Mouse (Mus musculus): ENCODE data around the gene Col9a3. TPM values are rescaled to one million over a fixed set of nuclear protein-coding genes. Genes with fewer than 3 reads are reported as not detected.

The Col9a3 gene
- polyA plus RNA-seq, 1 experiment from 2014 or later: 1.2 TPM

DNA sequence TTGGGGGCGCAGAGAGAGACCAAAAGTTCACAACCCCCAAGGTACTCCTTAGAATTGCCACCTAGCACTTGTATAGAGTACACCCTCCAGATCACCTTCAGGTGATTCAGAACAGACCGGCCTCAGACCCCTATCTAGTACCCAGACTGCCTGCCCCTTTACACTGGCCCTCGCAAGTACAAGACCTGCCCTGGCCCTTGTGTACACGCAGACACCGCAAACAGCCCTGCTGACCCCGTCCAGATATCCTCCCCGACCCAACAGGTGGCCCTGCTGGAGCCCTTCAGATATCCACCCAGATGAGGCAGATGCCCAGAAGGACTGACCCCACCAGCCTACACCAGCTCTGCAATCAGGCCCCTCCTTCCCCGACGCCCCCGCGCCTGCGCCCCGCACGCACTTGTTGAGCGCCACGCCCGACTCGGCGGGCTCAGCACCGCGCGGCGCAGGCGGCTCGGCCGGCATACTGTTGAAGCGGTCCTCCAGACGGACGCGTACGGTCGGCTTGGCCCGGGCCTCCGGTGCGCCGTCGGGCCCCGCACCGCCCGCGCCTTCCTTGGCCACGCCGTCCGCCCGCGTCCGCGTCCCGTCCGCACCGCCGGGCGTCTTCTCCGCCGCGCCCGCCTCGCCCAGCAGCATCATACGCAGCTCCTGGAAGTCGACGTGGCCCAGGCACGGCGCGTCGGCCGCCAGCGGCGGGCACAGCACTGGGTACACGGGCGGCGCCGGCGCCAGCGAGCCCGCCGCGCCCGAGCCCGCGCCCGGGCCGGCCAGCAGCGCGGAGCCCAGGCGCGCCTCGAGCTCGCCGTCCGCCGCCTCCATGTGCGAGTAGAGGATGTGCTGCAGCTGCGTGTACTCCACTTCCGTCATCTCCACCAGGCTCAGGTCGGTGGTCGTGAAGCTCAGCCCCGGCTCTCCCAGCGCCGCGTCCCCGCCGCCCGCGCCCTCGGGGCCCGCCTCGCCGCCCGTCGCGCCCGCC lies 44.3 kb downstream of the Col9a3 start:
- DNase-seq (ENCODE audit: low spot score): no peak

DNA sequence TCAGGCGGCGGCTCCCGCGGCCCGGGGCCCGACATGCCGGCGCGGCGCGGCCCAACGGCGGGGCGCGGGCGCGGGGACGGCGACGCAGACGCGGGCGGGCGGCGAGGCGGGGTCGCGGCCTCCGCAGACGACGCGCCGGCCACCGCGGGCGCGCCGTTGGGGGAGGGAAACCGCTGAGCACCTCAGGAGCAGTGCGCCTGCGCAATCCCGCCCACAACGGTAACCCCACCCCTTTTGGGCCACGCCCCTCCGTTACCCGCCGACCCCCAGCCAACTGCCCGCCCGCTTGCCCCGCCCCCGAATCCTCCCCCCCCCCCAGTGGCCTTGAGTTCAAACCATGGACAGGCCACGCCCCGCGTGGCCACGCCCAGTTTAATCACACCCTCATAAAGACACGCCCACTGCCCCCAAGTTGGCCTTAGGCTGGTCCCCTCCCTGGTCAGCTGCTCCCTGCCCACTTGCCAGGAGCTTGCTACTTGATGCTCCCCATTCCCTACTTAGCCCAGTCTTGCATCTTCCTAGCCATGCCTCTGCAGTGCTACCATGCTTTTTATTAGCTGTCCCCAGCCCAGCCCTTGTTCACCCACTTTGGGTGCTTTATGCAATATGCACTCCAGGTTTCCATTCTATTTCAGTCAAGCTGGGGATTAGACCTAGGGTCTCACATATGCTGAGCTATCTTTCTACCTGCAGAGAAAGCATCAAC lies 45.1 kb downstream of the Col9a3 start, which contains the start of gene Tcfl5:
Gene Tcfl5 (minus strand): TSS at position 154 of the 706 bp plus-strand sequence.
- DNase-seq (ENCODE audit: low spot score): no peak

DNA sequence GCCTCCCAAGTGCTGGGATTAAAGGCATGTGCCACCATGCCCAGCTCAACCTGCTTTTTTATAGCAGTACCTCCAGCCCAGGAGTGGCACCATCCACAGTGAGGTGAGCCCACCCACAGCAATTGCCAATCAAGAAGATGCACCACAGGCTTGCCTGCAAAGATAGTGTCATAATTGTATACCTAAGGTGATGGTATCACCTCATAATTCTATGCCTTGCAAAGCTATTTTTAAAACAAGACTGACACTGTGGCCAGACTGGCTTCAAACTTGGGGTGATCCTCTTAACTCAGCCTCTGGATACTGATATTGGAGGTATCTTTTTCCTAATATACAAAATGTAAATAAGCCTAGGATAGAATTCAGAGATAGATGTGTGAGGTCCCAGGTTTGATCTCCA lies 46.0 kb downstream of the Col9a3 start:
- no peak for DNase-seq (ENCODE audit: low spot score)

DNA sequence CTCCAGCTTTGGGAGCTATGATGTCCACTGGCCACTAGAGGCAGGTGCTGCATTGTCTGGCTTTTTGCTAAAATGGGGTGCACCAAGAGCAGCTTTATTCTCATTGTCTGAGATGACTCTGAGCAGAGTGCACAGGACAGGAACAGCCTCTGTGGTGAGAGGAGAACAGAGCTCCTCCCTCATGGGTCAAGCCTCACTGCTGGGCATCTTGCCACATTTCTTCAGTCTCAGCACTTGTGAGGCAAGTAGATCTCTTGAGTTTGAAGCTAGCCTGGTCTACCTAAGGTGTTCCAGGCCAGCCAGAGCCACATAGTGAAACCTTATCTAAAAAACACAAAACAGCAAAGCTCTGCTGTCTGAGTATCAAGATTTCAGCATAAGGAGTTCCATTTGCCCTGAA lies 49.3 kb downstream of the Col9a3 start:
- no peak for DNase-seq (ENCODE audit: low spot score)

DNA sequence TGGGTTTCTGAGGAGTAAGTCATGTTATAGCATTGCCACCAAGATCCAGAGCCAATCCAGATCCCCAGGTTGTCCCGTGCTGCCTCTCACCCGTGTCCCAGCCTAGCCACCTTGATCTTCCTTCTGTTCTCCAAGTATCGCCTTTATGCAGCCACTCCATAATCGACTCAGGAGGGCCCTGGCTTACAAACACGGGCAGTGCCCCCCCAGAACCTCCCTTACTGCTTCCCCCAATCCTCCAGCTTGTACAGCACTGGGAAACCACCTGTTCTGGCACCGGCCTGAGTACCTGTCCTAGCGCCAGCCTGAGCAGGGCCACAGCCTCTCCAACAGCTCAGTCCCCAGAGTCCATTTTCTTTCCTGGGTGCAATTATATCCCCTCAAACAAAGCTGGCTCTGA lies 57.1 kb downstream of the Col9a3 start:
- DNase-seq (ENCODE audit: low spot score): no peak

DNA sequence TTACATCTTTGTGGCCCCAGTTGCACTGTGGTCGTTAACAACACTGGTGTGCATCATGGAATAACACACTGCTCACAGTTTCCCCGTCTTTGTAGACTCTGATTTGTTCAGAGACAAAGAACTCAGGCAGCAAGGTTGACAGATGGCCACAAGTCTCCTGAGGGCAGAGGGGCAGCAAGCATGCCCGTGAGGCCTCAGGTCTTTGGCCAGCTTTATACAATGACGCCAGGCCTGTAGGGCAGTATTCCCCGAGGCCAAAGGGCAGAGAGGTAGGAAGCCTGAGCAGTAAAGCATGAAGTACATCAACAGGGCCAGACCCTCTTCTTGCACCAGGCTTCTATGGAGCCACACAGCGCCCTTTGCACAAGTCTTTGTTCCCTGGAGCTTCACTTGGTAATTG lies 57.6 kb downstream of the Col9a3 start:
- DNase-seq (ENCODE audit: low spot score): no peak

DNA sequence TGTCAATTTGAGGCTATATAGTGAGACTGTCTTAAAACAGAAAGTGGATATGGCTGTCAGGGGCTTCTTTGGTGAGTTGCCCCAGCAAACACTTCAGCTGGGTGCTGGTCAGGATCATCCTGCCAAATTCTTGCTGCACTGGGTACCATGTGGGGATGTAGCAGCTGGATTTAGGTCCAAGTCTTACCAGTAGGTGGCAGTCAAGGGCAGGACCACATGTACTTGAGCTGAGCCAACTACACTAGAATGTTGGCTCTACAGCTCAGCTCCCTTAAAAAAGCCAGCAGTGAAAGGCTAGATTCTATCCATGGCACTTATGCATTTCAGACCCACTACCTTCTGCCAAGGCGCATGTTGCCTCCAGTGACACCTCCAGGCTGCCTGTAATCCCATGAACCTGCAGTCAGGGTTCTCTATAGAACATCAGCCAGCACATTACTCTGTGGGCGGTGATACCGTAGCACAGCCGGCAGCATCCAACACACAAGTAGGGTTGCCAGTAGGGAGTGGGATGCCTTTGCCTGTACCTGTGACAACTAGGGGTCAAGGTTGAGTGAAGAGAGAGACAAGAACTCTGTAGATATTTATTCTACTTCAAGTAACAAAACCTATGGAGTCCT lies 59.9 kb downstream of the Col9a3 start:
- peak; percentile 70 for DNase-seq (ENCODE audit: low spot score)

DNA sequence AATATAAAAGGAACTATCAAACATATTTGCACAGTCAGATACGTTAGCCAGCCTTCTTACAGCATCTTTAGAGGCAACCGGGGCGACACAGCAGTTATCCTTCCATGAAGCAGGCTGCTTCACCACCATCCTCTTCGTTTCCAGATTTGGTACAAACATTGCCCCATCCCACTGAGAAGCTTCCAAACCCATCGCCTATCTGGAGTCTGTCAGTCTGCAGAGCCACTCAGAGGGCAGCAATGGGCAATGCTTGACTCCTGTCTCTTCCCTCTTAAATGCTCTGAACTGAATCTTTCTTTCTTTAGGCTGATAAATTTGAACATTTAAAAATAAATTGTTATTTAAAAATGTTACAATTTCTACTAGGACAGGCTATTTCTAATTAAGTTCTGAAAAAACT lies 60.8 kb downstream of the Col9a3 start:
- DNase-seq (ENCODE audit: low spot score): no peak

DNA sequence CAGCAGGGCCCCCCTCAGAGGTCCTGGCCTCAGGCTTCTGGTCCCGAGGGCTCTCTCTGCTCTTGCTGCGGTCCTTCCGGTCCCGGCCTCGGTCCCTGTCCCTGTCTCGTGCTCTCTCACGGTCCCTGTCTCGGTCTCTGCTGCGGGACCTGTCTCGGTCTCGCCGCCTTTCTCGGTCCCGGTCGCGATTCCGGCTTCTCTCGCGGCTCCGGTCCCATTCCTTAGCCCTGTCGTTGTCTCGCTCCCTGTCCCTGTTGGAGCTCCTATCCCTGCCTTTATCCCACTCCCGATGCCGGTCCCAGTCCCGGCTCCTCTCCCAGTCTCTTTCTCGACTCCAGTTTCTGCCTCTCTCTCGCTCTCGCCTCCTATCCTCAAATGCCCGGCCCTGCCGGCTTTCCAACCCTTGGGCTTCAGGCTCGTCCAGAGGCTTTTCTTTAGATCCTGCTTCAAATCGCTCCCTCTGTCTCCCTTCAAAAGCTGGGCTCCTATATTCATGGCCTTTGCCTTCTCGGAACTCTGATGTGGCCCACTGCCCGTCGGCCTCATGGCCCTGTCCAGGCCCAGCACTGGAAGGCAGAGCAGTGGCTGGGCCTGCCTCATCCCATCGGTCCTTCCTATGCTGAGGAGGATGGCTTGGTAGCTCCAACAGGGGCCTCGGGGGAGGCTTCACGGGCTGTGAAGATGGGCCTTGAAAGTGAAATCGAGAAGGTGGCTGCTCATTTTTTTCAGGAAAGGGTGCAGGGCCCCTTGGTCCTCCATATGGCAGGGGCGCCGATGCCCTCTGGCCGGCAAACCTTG lies 62.0 kb downstream of the Col9a3 start:
- DNase-seq (ENCODE audit: low spot score): no peak

DNA sequence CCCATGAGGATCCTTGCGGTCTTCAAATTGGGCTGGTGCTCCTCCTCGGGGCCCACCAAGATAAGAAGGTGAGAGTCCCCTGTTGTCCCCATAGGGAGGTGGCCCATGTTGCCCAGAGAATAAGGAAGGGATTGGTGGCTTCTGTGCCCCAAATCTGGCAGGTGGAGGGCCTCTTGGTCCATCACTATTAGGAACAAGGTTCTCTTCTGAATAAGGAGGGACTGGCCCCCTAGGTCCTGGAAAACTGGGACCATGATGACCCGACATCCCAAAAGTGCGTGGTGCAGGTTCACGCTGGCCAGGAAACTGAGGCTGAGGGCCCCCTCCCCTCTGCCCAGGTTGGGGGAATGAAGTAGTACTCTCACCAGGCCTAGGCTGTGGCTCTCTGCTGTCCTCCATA lies 62.9 kb downstream of the Col9a3 start:
- no peak for DNase-seq (ENCODE audit: low spot score)

DNA sequence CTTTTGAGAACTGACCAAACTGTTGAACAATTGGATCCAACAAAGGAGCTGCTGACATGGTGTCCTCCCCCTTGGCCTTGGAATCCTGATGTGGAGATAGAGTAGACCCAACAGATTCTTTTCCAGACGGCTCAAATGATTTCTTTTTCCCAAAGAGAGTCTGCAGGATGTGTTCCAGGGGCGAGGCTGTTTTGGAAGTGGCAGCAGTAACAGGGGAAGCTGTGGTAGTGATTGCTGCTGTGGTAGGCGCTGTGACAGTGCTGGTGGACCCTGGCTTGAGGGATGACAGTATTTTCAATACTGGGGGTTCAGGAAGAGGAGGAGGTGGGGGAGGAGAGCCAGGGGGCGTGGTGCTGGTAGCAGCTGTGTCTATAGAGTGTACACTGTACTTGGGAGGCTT lies 64.4 kb downstream of the Col9a3 start:
- DNase-seq (ENCODE audit: low spot score): no peak

Other genes starting within 250 kb of the Col9a3 start
- gene Slco4a1, start 141.5 kb upstream of the Col9a3 start, polyA plus RNA-seq (2015; fragmentation: Nextera tagmentation; extraction: Ambion mirVana): 8.1 and 8.9 TPM in 2 replicates
- gene Ntsr1, start 97.8 kb upstream of the Col9a3 start, polyA plus RNA-seq (2015; fragmentation: Nextera tagmentation; extraction: Ambion mirVana): 0.04 and 0.10 TPM in 2 replicates
- gene Mrgbp, start 16.5 kb upstream of the Col9a3 start, polyA plus RNA-seq (2015; fragmentation: Nextera tagmentation; extraction: Ambion mirVana): 44.8 and 51.1 TPM in 2 replicates
- gene Ogfr, start 8.5 kb upstream of the Col9a3 start, polyA plus RNA-seq (2015; fragmentation: Nextera tagmentation; extraction: Ambion mirVana): 65.6 and 73.1 TPM in 2 replicates
- 0.14 TPM in 1 of 2 replicates, not detected in the other for gene Tcfl5, start 44.9 kb downstream of the Col9a3 start, polyA plus RNA-seq (2015; fragmentation: Nextera tagmentation; extraction: Ambion mirVana)
- gene Dido1, start 112.2 kb downstream of the Col9a3 start, polyA plus RNA-seq (2015; fragmentation: Nextera tagmentation; extraction: Ambion mirVana): 25.6 and 32.2 TPM in 2 replicates
- gene Gid8, start 112.3 kb downstream of the Col9a3 start, polyA plus RNA-seq (2015; fragmentation: Nextera tagmentation; extraction: Ambion mirVana): 50.5 and 53.1 TPM in 2 replicates
- 2.6 and 3.1 TPM in 2 replicates for gene Slc17a9, start 127.5 kb downstream of the Col9a3 start, polyA plus RNA-seq (2015; fragmentation: Nextera tagmentation; extraction: Ambion mirVana)
- 0.17 and 0.19 TPM in 2 replicates for gene Bhlhe23, start 179.1 kb downstream of the Col9a3 start, polyA plus RNA-seq (2015; fragmentation: Nextera tagmentation; extraction: Ambion mirVana)